Mouse (Mus musculus): Measurements from ENCODE around the gene Gm10277.
"Not testable (repeated sequence)": the region's sequence is repeated elsewhere in the genome, so short reads cannot be mapped to it uniquely, and the experiment has no call there.

DNA sequence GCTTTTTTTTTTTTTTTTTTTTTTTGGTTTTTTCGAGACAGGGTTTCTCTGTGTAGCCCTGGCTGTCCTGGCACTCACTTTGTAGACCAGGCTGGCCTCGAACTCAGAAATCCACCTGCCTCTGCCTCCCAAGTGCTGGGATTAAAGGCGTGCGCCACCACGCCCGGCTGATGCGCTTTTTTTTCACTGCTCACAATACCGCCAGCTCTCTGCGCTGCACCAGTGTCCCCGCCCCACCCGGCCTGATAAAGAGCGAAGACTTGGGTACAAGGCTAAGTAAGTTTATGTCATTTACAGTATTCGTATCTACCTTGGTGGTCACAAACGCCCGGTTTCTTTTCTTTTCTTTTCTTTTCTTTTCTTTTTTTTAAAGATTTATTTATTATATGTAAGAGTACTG lies 40.4 kb downstream of the Gm10277 start:
- not testable (repeated sequence) for TF ChIP-seq CTCF (IDR thresholded peaks at IDR 0.05; ENCODE audit: control insufficient read depth, insufficient read depth, insufficient replicate concordance, low read depth, low read length); POLR2A (IDR thresholded peaks at IDR 0.05; ENCODE audit: control insufficient read depth, low read depth, low read length)

All from testis, adult 2 months (tissue).